Mouse (Mus musculus): Measurements from ENCODE around the gene Pvalb.

DNA sequence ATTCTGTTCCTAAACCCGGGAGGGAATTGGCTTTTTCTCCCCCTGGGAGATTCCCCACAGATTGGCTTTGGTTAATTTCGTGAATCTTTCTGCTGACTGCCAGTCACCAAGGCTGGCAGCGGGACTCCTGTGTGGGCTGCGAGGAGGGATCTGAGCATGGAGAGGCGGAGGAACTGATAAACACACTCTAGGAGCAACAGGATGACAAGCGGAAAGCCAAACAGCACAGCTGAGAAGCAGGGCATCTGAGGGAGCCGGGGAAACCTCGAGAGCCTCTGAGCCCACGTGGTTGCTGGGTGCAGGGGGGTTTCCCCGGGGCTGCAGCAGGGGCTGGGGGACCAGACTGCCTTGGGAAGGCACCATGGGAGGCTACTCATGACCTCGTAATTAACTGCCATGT is 36.6 kb downstream of the Pvalb start:
- TF ChIP-seq CTCF (IDR thresholded peaks at IDR 0.05) = no peak
- no peak for TF ChIP-seq EP300 (IDR thresholded peaks at IDR 0.05)
